Mouse (Mus musculus): ENCODE data around the gene Poll. TPM values are rescaled to one million over a fixed set of nuclear protein-coding genes. Genes with fewer than 3 reads are reported as not detected.

The Poll gene
- polyA plus RNA-seq, 1 experiment = 5.1 TPM

DNA sequence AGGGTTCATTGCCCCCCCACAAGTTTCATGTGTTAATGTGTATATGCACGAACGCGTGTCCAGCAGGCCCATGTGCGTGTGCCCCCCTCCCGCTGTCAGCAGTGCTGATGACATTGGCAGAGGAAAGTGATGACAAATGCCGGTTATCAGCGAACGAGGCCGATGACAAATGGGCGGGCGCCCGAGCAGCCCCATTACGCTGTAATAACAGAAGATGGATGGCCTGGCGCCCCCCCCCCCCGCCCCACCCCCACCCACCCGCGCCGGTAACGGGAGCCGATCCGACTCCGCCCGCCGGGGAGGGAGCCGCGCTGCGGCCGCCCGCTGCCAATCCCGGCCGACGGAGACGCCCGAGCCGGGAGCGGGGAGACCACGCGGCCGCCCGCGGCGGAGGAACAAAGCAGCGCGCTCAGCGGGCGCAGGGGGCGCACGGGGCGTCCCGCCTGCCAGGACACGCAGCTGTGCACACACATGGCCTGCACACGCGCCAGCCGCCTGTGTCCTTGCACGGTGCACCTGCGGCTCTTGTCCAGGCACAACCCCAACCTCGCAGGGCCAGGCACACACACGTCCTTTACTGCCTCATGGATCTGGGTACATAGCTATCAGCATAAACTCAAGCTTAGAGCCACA lies 18.8 kb downstream of the Poll start:
- TF ChIP-seq POLR2A (IDR thresholded peaks at IDR 0.05; ENCODE audit: low read depth, low read length) (no peak), CTCF (IDR thresholded peaks at IDR 0.05; ENCODE audit: borderline replicate concordance, insufficient read depth, low read length) (no peak)
- no peak overlapping the region; the same call in 1 of the 2 replicates for H3K4me3 ChIP-seq (ENCODE audit: insufficient read depth, low read length)
- H3K4me1 ChIP-seq (ENCODE audit: control insufficient read depth, insufficient read depth, low read length) = no peaks in the 10 kb centered on the region
- H3K27ac ChIP-seq (ENCODE audit: insufficient read depth, low read length) = no peak overlapping the region

- no peak for TF ChIP-seq POLR2A (IDR thresholded peaks at IDR 0.05; ENCODE audit: low read depth, low read length)
- TF ChIP-seq CTCF (IDR thresholded peaks at IDR 0.05; ENCODE audit: borderline replicate concordance, insufficient read depth, low read length) = no peak
- Histone ChIP-seq H3K27ac (ENCODE audit: insufficient read depth, low read length) (no peak overlapping the region), H3K4me3 (ENCODE audit: insufficient read depth, low read length) (no peak overlapping the region), H3K4me1 (ENCODE audit: control insufficient read depth, insufficient read depth, low read length) (no peaks in the 10 kb centered on the region)
Observed at GRCm38 (mm10) chr19:45540657-45541408, 19.5 kb downstream of the Poll start.

DNA sequence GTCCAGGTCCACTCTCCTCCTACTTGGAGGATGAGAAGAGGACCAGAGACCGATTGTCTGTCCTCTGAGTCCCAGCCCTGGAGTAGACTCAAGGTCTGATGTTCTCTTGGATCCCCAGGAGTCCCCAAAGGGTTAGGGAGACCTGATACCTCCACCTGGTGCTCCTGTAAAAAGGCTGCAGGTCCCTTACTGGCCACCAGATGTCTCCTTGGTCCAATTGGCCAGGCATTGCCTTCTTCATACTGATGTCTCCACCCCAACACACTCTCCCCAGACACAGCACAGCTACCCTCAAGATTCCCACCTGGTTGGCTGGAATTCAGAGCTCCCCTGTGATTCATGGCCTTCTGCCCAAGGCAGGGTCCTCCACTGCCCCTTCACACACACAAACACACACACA lies 22.8 kb downstream of the Poll start:
- TF ChIP-seq POLR2A (IDR thresholded peaks at IDR 0.05; ENCODE audit: low read depth, low read length) (no peak), CTCF (IDR thresholded peaks at IDR 0.05; ENCODE audit: borderline replicate concordance, insufficient read depth, low read length) (peak; percentile 35; the same call in 1 of the 2 replicates)
- no peaks in the 10 kb centered on the region for H3K4me1 ChIP-seq (ENCODE audit: control insufficient read depth, insufficient read depth, low read length)
- H3K27ac ChIP-seq (ENCODE audit: insufficient read depth, low read length) = no peak overlapping the region
- no peak overlapping the region for H3K4me3 ChIP-seq (ENCODE audit: insufficient read depth, low read length)

GRCm38 (mm10) chr19:45535929-45536328 lies 24.4 kb downstream of the Poll start:
- Histone ChIP-seq H3K27ac (ENCODE audit: insufficient read depth, low read length) (no peak overlapping the region), H3K4me1 (ENCODE audit: control insufficient read depth, insufficient read depth, low read length) (no peaks in the 10 kb centered on the region), H3K4me3 (ENCODE audit: insufficient read depth, low read length) (no peak overlapping the region)
- TF ChIP-seq CTCF (IDR thresholded peaks at IDR 0.05; ENCODE audit: borderline replicate concordance, insufficient read depth, low read length) (no peak), POLR2A (IDR thresholded peaks at IDR 0.05; ENCODE audit: low read depth, low read length) (no peak)

DNA sequence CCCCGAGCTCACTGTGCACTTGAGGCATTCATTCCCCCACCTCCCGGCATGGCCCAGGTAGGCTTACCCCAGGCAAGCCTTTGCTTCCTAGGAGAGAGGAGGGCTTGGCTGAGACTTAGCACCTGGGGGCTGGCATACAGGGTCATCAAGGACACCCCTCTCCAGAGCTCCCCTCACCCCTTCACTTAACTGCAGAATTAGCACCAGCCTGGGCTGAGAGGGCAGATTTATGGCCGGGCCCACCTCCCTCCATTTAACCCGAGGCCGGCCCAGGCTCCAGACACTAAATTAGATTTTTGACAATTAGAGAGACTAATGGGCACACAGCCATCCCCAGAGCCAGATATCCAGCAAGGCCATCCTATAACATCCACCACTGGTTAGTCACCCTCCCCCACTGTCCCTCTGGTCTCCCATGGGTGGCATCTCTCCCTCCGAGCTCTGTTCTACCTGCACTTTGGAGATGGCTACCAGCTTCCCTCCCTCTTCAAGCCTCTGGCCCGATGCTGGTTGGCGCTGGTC lies 25.1 kb downstream of the Poll start:
- TF ChIP-seq CTCF (IDR thresholded peaks at IDR 0.05; ENCODE audit: borderline replicate concordance, insufficient read depth, low read length) = no peak
- no peak overlapping the region for H3K27ac ChIP-seq (ENCODE audit: insufficient read depth, low read length)
- H3K4me3 ChIP-seq (ENCODE audit: insufficient read depth, low read length) = no peak overlapping the region
- no peaks in the 10 kb centered on the region for H3K4me1 ChIP-seq (ENCODE audit: control insufficient read depth, insufficient read depth, low read length)

DNA sequence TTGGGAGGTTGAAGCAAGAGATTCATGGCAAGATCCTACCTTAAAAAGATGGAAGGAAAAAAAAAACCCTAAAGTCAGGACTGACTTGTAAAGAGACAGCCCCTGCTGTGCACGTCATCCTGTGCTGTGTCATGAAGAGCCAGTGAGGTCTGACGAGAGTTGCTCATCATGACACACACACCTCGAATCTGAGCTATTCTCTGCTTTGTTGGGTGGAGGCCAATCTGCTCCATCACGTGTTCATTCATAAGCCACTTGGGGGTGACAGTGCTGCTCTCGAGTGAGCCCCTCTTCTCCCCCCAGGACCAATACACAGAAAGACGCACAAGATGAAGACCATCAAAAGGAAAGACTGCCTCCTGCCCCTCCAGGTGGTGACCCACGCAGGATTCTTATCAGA lies 26.7 kb downstream of the Poll start:
- Histone ChIP-seq H3K4me3 (ENCODE audit: insufficient read depth, low read length) (no peak overlapping the region), H3K4me1 (ENCODE audit: control insufficient read depth, insufficient read depth, low read length) (no peaks in the 10 kb centered on the region), H3K27ac (ENCODE audit: insufficient read depth, low read length) (no peak overlapping the region)
- no peak for TF ChIP-seq CTCF (IDR thresholded peaks at IDR 0.05; ENCODE audit: borderline replicate concordance, insufficient read depth, low read length)
- no peak for TF ChIP-seq POLR2A (IDR thresholded peaks at IDR 0.05; ENCODE audit: low read depth, low read length)

DNA sequence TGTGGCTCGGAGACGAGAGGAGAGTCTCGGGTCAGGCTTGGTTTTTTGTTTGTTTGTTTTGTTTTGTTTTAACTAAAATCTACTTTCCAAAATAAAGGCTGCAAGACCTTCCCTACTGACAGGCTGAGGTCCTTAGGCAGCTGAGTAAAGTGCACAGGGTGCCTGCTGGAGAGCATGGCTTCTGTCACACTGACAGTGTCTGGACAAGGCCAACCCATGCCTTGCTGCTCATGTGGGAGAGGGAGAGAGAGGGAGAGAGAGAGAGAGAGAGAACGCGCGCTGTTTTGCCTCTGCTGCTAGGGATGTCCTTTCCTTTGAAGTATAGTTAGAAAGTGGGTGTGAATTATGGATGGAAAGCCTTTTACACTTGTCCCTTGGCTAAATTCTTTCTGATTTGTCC lies 28.8 kb downstream of the Poll start:
- TF ChIP-seq CTCF (IDR thresholded peaks at IDR 0.05; ENCODE audit: borderline replicate concordance, insufficient read depth, low read length) = no peak
- TF ChIP-seq POLR2A (IDR thresholded peaks at IDR 0.05; ENCODE audit: low read depth, low read length) = no peak
- Histone ChIP-seq H3K4me3 (ENCODE audit: insufficient read depth, low read length) (no peak overlapping the region), H3K27ac (ENCODE audit: insufficient read depth, low read length) (no peak overlapping the region), H3K4me1 (ENCODE audit: control insufficient read depth, insufficient read depth, low read length) (no peaks in the 10 kb centered on the region; the same call in 1 of the 2 replicates)

DNA sequence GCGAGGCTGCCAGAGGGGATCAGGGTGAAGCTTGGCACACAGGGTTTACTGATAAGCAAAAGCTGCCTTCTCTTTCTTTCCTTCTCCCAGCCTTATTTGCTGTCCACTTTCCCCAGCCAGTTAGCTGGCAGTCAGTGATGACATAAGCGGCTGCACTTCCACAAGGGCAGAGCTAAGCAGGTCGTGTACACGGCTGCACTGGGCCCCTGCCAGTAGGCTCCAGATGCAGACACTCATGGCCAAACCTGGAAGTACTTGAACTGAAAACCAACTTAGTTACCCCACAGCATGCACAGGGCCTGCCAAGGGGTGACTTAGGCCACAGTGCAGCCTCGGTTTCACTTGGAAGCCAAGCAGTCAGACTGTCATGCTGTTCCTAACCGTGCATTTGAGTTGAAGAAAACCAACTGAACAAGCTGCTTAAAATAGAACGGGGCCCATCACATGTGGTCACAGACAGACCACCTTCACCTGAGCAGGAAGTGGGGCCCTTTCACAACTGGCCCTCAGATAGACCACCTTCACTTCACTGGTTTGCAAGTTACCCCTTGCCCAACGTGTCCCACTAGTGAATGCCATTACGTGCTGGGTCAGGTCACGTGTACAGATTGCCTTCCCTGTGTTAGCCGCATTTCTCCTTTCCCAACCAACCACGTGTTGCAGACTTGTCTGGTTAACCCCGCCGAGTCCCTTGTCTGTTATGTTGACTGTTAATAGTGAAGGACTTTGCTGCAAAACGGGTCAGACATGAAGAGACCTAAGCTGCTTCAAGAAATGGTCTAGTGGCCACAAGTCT lies 29.9 kb downstream of the Poll start:
- no peak overlapping the region for H3K27ac ChIP-seq (ENCODE audit: insufficient read depth, low read length)
- H3K4me1 ChIP-seq (ENCODE audit: control insufficient read depth, insufficient read depth, low read length) = no peaks in the 10 kb centered on the region; the same call in 1 of the 2 replicates
- TF ChIP-seq CTCF (IDR thresholded peaks at IDR 0.05; ENCODE audit: borderline replicate concordance, insufficient read depth, low read length) (no peak), POLR2A (IDR thresholded peaks at IDR 0.05; ENCODE audit: low read depth, low read length) (no peak)
- no peak overlapping the region for H3K4me3 ChIP-seq (ENCODE audit: insufficient read depth, low read length)

GRCm38 (mm10) chr19:45529294-45529693 lies 31.0 kb downstream of the Poll start:
- Histone ChIP-seq H3K4me1 (ENCODE audit: control insufficient read depth, insufficient read depth, low read length) (no peaks in the 10 kb centered on the region; the same call in 1 of the 2 replicates), H3K4me3 (ENCODE audit: insufficient read depth, low read length) (no peak overlapping the region), H3K27ac (ENCODE audit: insufficient read depth, low read length) (no peak overlapping the region)
- no peak for TF ChIP-seq CTCF (IDR thresholded peaks at IDR 0.05; ENCODE audit: borderline replicate concordance, insufficient read depth, low read length)
- no peak for TF ChIP-seq POLR2A (IDR thresholded peaks at IDR 0.05; ENCODE audit: low read depth, low read length)

Data from embryonic fibroblast, embryonic 13.5 days (primary cell).